Mouse (Mus musculus) urinary bladder, adult 18-20 months (tissue): ENCODE measurements around the gene Lpar3.
A peak's percentile ranks its signal among the peaks of the same experiment; 100 is the strongest.

Experiments used
- DNase-seq, 2 experiments: peaks; one replicate each; pipeline ENCODE4 v3.0.0; 2022; ENCODE audit warnings: low spot score in 2 of 2, mixed read lengths in 2 of 2

Gene Lpar3

GRCm38 (mm10) chr3:146220776-146221486 is at the start of gene Lpar3:
Gene Lpar3 (plus strand): TSS chr3:146220963.
- peak; percentile 77 to 90 for DNase-seq

DNA sequence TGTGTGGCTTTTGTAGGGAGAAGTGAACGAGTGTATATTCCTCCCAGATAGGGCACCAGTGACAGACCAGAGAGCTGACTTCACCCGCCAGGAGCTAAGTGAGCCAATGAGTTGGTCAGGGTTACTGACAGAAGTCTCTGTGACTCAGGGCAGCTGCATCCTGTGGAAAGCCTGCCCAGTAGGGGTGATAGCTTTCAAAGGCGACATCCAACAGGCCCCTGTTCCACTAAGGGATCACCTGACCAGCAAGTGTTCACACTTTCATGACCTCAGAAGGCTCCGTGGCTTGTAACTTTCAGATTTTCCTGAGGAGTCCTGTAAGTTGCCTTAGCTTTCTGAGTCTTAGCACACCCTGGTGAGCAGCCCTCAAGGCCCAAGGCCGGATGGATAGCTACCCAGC is 47.7 kb upstream of the Lpar3 start:
- no peak for DNase-seq

DNA sequence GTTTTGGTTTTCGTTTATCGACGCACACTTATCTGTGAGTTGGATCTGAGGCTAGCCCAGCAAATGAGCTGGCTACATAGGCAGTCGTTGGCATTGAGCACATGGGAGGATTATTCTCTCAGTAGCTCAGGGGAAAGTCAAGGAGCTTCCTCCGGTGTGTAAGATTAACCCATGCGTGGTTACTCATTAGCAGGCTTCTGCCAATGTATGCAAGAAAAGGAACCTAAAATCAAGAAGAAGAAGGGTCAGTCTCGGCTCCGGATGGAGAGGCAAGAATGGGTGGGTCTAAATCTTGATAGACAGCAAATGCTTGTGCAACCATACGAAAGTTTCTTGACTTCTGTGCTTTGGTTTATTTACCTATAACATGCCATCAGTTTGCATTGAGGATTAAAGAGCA is 46.5 kb upstream of the Lpar3 start:
- DNase-seq, result no peak

DNA sequence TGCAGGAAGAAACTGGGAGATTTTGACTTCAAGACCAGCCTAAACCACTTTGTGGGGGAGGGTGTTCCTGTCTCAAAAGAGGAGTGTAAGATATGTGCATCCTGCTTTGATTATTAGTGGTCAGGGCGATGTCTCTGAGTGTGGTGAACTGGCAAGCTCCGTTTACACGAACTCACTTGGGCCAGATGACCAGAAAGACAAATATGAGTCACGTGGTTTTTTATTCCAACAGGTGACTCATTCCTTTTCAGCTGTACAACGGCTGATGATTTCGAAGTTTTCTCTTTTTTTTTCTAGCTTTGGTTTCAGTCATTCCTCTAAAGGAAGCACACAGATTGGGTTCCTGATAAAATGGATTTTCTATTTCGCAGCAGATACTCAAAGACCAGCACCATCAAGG is 43.5 kb upstream of the Lpar3 start:
- no peak for DNase-seq

DNA sequence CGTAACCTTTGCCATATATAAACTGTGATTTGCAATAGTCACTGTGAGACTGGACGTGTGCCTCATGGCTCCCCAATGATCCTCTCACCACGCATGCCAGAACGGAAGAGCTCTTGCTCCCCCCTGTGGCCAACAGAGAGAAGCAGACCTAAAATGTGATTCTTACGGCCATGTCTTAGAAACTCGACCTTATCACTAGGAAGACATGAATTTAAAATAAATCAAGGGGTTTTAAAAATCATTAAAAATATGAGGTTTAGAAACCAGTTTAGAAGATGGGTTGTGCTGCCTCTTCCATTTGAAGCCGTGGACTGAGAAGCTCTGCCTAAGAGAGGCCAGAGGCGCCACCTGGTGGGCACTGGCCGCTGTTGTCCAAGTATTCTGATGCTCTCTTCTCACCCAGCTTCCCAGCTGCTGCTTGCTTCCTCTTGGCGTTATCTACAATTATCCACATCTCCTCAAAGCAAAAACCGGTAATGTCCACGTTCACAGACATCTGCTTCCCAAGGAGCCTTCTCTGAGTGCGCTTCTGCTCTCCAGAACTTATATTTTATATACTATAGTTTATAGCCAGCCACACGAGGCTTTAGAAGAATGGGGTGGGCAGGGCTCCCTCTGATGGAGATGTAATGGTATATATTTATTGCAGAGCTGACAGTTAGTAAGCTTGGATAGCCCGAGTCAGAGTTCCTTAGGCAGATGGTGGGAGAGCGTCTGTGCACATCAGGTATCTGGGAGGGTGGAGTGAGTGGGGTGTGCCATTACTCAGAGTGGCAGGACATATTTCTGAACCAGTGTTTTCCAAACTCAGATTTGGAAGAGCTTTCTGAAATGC is 42.8 kb upstream of the Lpar3 start:
- peak; percentile 46 to 52 for DNase-seq

DNA sequence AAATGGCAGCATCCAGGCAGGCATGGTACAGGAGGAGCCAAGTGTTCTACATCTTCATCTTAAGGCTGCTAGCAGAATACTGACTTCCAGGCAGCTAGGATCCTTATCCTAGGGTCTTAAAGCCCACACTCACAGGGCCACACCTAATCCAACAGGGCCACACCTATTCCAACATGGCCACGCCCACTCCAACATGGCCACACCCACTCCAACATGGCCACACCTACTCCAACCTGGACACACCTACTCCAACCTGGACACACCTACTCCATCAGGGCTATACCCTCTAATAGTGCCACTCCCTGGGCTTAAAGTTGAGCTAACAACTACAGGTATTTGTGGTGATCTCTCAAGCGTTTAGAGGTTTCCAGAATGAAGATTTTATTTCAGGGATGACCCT is 40.4 kb upstream of the Lpar3 start:
- DNase-seq, result no peak

- DNase-seq, result peak in 1 of 2 experiments; percentile 39
These were observed 39.8 kb upstream of the Lpar3 start for GRCm38 (mm10) chr3:146180986-146181385.

- peak; percentile 27 to 39 for DNase-seq
These were observed 35.6 kb upstream of the Lpar3 start for GRCm38 (mm10) chr3:146184992-146185657.

DNA sequence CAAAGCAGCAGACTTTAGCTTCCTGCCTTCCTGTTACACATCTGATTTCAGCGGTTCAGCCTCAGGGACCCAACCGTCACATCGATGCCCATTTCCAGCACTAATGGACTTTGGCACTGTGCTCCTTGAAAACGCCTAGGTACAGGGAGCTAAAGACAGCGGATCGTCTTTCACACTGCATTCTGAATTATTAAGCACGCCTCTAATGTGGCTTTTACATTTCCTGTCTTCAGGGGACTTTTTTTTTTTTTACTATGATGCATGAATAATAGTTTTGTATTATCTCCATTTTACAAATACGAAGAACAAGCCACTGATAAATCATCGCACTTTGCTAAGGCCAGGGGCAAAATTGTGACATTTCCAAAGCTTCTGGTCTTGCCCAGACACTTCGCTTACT is 34.7 kb upstream of the Lpar3 start:
- no peak for DNase-seq

GRCm38 (mm10) chr3:146189933-146190332 is 30.8 kb upstream of the Lpar3 start:
- no peak for DNase-seq

- no peak for DNase-seq
These were observed 28.3 kb upstream of the Lpar3 start for GRCm38 (mm10) chr3:146192507-146192906.

DNA sequence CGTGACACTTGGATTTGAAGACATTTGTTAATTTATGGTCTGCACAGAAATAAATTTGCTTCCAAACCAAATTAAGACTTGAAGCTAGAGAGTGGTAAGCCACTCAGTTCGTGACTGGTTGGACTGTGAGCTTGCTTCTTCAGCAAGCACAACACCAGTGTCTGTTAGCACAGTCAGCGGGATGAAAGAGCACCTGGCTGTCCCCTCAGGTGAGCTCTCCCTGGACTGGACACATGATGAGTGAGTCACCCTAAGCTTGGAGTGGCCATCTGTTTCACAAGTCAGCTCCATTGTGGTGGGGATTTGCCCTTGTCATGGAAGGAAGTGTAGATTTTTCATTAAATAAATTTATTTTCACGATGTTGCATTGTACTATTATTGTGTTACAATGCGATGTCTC is 25.6 kb upstream of the Lpar3 start:
- DNase-seq, result no peak

DNA sequence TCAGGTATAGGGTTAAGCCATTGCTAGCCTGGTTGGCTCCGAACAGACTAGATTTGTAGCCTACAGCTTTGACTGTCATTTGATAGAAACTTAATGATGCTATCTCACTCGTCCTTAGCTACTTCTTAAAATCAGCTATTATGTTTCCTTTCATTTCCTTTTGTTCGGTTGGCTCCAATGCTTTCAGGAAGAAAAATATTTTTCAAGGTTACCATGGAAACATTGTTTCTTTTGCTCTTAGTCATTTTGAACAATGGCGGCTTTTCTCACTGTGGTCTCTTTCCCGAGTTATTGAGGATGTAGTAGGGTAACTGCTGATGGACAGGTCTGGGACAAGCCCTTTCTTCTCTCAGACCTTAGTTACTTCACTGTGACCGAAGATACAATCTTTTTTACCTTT is 24.5 kb upstream of the Lpar3 start:
- DNase-seq, result no peak

GRCm38 (mm10) chr3:146196780-146197743 is 23.7 kb upstream of the Lpar3 start:
- no peak for DNase-seq

DNA sequence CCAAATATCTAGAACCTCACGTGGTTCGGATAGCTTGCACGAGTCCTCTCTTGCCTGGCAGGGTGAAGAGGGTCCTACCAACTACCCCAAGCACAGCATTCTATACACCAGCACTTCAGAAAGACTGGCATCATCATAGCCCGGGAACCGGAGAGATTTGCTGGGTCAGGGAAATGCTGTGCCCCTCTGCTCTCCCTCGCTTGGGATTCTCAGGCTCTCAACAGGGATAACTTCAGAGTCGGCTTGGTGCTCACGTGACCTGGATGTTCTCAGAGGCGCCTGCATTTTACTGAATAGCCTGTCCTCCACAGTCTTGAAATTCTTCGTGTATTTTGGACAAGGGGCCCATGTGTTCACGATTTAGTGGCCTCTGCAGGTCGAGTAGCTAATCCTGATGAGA is 23.0 kb upstream of the Lpar3 start:
- DNase-seq, result no peak

GRCm38 (mm10) chr3:146198803-146199481 is 21.8 kb upstream of the Lpar3 start:
- no peak for DNase-seq

GRCm38 (mm10) chr3:146199486-146199885 is 21.3 kb upstream of the Lpar3 start:
- DNase-seq, result no peak

DNA sequence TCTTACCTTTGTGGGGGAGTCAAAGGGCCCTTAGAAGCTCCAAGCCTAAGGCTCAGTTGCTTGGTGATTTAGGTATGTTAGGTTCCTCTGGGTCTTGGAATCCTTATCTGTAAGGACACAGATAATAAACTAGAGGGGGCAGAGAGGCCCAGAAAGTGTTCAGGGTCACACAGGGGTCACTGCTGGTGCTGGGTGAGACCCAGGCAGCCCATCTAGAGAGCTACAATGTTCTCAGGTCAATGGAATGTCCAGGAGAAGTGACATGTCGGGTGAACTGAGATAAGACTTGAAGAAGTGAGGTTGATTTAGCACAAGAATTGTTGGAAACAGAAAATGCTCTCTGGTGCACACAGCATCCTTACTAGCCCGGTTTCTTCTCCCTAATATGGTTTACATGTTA is 16.4 kb upstream of the Lpar3 start:
- DNase-seq, result no peak

- no peak for DNase-seq
These were observed 15.5 kb upstream of the Lpar3 start for GRCm38 (mm10) chr3:146205305-146205704.

GRCm38 (mm10) chr3:146206635-146207034 is 14.1 kb upstream of the Lpar3 start:
- DNase-seq, result no peak

DNA sequence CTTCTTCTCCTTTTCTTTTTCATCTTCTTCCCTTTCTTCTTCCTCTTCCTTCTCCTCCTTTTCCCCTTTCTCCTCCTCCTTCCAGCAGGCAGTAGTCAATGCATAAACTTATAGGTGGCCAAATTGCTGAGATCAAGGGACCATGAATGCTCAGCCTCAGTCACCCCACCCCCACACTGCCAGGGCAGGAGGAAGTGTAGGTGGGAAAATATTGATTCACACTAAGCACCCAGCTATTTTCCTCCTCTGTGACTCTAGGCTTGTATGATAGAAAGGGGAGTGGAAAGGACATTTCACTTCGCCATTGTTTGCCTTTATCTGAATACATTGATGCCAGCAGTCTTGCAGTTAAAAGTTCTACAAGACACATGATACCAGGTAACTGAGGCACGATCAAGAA is 13.3 kb upstream of the Lpar3 start:
- DNase-seq, result no peak
